10 mouse cellular contexts compared by ENCODE assay signal in genomic region chr3:137827678-137828077, GRCm38 (mm10). TPM values are rescaled to one million over a fixed set of nuclear protein-coding genes. Genes with fewer than 3 reads are reported as not detected.
A peak's percentile ranks its signal among the peaks of the same experiment; 100 is the strongest.
DNase-seq lines count a peak whose midpoint lies in the region; ATAC-seq and TF ChIP-seq lines count a peak whose summit lies in the region.
"Had no signal": no experiment of that assay in that cellular context is flagged by ENCODE, and none has a peak within 500 bp of the region (broad histone marks: within the 10 kb centered on the region; RNA-seq: fewer than 3 reads in every experiment).

No protein-coding gene starts in this region.

- WGBS in kidney, embryonic 15.5 days, result 10% methylated on average over 11 of the region's 11 CpGs
- 17% methylated on average over 11 of the region's 11 CpGs for WGBS in limb, embryonic 14.5 days

- 0 out of 2 replicates have a peak, but pooled peaks cover 6% of the 10 kb centered on the region for H3K4me1 ChIP-seq in kidney, embryonic 15.5 days
- H3K4me1 ChIP-seq in ES-Bruce4 (ENCODE audit: control insufficient read depth, insufficient read depth, low read length), result peaks cover 4% of the 10 kb centered on the region
- H3K4me1 ChIP-seq in limb, embryonic 14.5 days (ENCODE audit: control insufficient read depth, insufficient read depth, low read length), result no peaks in the 10 kb centered on the region

- no peak overlapping the region for H3K27ac ChIP-seq in kidney, embryonic 15.5 days
- peak overlapping the region; percentile 30 for H3K27ac ChIP-seq in ES-Bruce4 (ENCODE audit: insufficient read depth, low read length)
- no peak overlapping the region for H3K27ac ChIP-seq in limb, embryonic 14.5 days (replicated peaks; ENCODE audit: low read depth, low read length)

- H3K9me3 ChIP-seq in kidney, embryonic 15.5 days (replicated peaks), result no peaks in the 10 kb centered on the region
- H3K9me3 ChIP-seq in ES-Bruce4 (replicated peaks; ENCODE audit: control insufficient read depth, insufficient read depth, low read length, poor library complexity, severe bottlenecking), result no peaks in the 10 kb centered on the region
- no peaks in the 10 kb centered on the region for H3K9me3 ChIP-seq in limb, embryonic 14.5 days (ENCODE audit: control insufficient read depth, low read length)

- TF ChIP-seq CTCF in ES-Bruce4 (IDR thresholded peaks at IDR 0.05; ENCODE audit: low read depth, low read length), result no peak

- no peak for TF ChIP-seq POLR2A in ES-Bruce4 (IDR thresholded peaks at IDR 0.05; ENCODE audit: insufficient read depth, low read length)
- no peak for TF ChIP-seq POLR2A in limb, embryonic 14.5 days (IDR thresholded peaks at IDR 0.05; ENCODE audit: borderline replicate concordance, extremely low read depth, insufficient read depth, insufficient read length)

- no peak for TF ChIP-seq EP300 in ES-Bruce4 (IDR thresholded peaks at IDR 0.05; ENCODE audit: insufficient read depth, low read depth, low read length)

- no peaks in the 10 kb centered on the region for H3K36me3 ChIP-seq in kidney, embryonic 15.5 days
- H3K36me3 ChIP-seq in ES-Bruce4 (ENCODE audit: control insufficient read depth, insufficient read depth, low read length, poor library complexity, severe bottlenecking), result no peaks in the 10 kb centered on the region
- no peaks in the 10 kb centered on the region for H3K36me3 ChIP-seq in limb, embryonic 14.5 days (ENCODE audit: control insufficient read depth, insufficient read depth, low read length)

- H3K9ac ChIP-seq in kidney, embryonic 15.5 days, result no peak overlapping the region
- peak overlapping the region; percentile 18; the same call in 1 of the 2 replicates for H3K9ac ChIP-seq in ES-Bruce4 (ENCODE audit: low read depth, poor library complexity, severe bottlenecking)
- H3K9ac ChIP-seq in limb, embryonic 14.5 days (ENCODE audit: low read depth, low read length, severe bottlenecking), result no peak overlapping the region

- H3K4me3 ChIP-seq in kidney, embryonic 15.5 days (replicated peaks), result no peak overlapping the region
- H3K4me3 ChIP-seq in ES-Bruce4 (ENCODE audit: low read depth, low read length), result no peak overlapping the region
- no peak overlapping the region for H3K4me3 ChIP-seq in limb, embryonic 14.5 days (replicated peaks; ENCODE audit: low read length)

- ATAC-seq in kidney, embryonic 15.5 days (replicated peaks; ENCODE audit: low FRiP score), result peak; percentile 67
- ATAC-seq in limb, embryonic 14.5 days (ENCODE audit: low FRiP score, low read depth), result no peak
- ATAC-seq in granulocyte monocyte progenitor cell, adult 5-6 weeks (replicated peaks; ENCODE audit: poor library complexity, severe bottlenecking), result no peak

- DNase-seq in kidney, adult 8-10 months, result no peak
- peak; percentile 44 for DNase-seq in R1 (ENCODE audit: low read depth, low spot score)
- DNase-seq in limb, embryonic 14.5 days (ENCODE audit: low spot score), result no peak
- no peak for DNase-seq in layer of hippocampus, postnatal 10 days (ENCODE audit: low spot score in 2 of 2)
- no peak for DNase-seq in cerebellum, adult 9-10 months
- DNase-seq: cerebellum, adult 11-12 months; thymus, adult 2 months had no signal

- no peaks in the 10 kb centered on the region for H3K27me3 ChIP-seq in kidney, embryonic 15.5 days
- no peaks in the 10 kb centered on the region for H3K27me3 ChIP-seq in ES-Bruce4 (ENCODE audit: control insufficient read depth, insufficient read depth, low read length, poor library complexity, severe bottlenecking)
- no peaks in the 10 kb centered on the region for H3K27me3 ChIP-seq in limb, embryonic 14.5 days (ENCODE audit: control insufficient read depth, insufficient read depth, low read length)

- H3K4me2 ChIP-seq in kidney, embryonic 15.5 days, result peak overlapping the region; percentile 33; the same call in 1 of the 2 replicates
- 0 out of 2 replicates have a peak overlapping the region, but pooled peaks have one; percentile 3 for H3K4me2 ChIP-seq in limb, embryonic 14.5 days (replicated peaks; ENCODE audit: low read depth, low read length, severe bottlenecking)

RNA-seq across cellular contexts. Expression of gene H2afz, which starts 36.6 kb away (rescaled TPM):
- polyA plus RNA-seq in kidney, embryonic 15.5 days (2015; fragmentation: Nextera tagmentation; extraction: Ambion mirVana), result 2,163 and 2,393 TPM in 2 replicates
- polyA plus RNA-seq in ES-Bruce4 (2011; ENCODE audit: insufficient read depth, insufficient read length, low read depth, missing spikeins), result 629 and 682 TPM in 2 replicates
- 896 and 1,069 TPM in 2 replicates for polyA plus RNA-seq in limb, embryonic 14.5 days (2012; rRNA removed)
- polyA plus RNA-seq in limb, embryonic 14.5 days (2014; fragmentation: Nextera tagmentation; extraction: Ambion mirVana), result 1,399 and 1,426 TPM in 2 replicates
- 100 to 1,000 TPM; 193 to 223 TPM for total RNA-seq in layer of hippocampus, postnatal 10 days (2021)
- total RNA-seq in granulocyte monocyte progenitor cell, adult 5-6 weeks (2014; fragmentation: Nextera tagmentation), result 1,151 and 1,351 TPM in 2 replicates
- total RNA-seq in granulocyte monocyte progenitor cell, adult 5-6 weeks (2017), result 1,517 and 1,875 TPM in 2 replicates

RNA-seq across cellular contexts. Expression of gene Dnajb14, which starts 39.8 kb away (rescaled TPM):
- polyA plus RNA-seq in kidney, embryonic 15.5 days (2015; fragmentation: Nextera tagmentation; extraction: Ambion mirVana), result 10.1 and 10.8 TPM in 2 replicates
- 9.3 and 10.5 TPM in 2 replicates for polyA plus RNA-seq in ES-Bruce4 (2011; ENCODE audit: insufficient read depth, insufficient read length, low read depth, missing spikeins)
- polyA plus RNA-seq in limb, embryonic 14.5 days (2012; rRNA removed), result 7.4 and 9.1 TPM in 2 replicates
- 11.9 and 12.9 TPM in 2 replicates for polyA plus RNA-seq in limb, embryonic 14.5 days (2014; fragmentation: Nextera tagmentation; extraction: Ambion mirVana)
- total RNA-seq in layer of hippocampus, postnatal 10 days (2021), result 10 to 100 TPM; 40.1 to 44.9 TPM
- 6.2 and 7.4 TPM in 2 replicates for total RNA-seq in granulocyte monocyte progenitor cell, adult 5-6 weeks (2014; fragmentation: Nextera tagmentation)
- 4.8 and 7.1 TPM in 2 replicates for total RNA-seq in granulocyte monocyte progenitor cell, adult 5-6 weeks (2017)
